In the genomic region with DNA sequence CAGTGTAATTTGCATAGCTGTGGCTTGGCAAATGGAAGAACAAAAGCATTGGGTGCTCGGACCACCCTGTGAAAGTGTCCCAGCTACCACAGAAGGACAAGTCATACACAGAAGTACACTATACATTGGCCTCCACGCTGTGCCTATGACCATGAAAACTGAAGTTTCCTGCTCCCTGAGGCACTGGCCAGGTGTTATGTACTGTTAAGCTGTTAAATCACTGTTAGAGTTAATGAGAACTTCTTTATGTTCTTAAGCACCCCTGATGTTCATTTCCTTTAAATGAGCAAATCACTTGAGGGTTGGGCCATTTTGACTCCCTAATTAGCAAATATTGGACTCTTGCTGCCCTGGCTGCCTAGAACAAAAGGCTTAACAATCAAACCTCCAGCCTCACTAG, we compare ENCODE assay signal across 15 mouse cellular contexts.
"Had no signal": no experiment of that assay in that cellular context is flagged by ENCODE, and none has a peak within 500 bp of the region (broad histone marks: within the 10 kb centered on the region; RNA-seq: fewer than 3 reads in every experiment).

No protein-coding gene starts in this region.

- DNase-seq: lung, adult 18-20 months; lung, embryonic 14.5 days; lung, postnatal 14 days; right cerebral cortex, postnatal 14 days; thymus, adult 2 months; thymus, postnatal 25 days; thymus, postnatal 4 days had no signal

- H3K9ac ChIP-seq: lung, embryonic 14.5 days; midbrain, embryonic 13.5 days; midbrain, embryonic 15.5 days; neural tube, embryonic 13.5 days; stomach, embryonic 15.5 days had no signal

- H3K27ac ChIP-seq: macrophage; midbrain, embryonic 13.5 days; midbrain, embryonic 15.5 days; neural tube, embryonic 13.5 days; stomach, embryonic 15.5 days; stomach, postnatal 0 days had no signal

- ATAC-seq: midbrain, embryonic 13.5 days; midbrain, embryonic 15.5 days had no signal

- H3K36me3 ChIP-seq: midbrain, embryonic 13.5 days; midbrain, embryonic 15.5 days; neural tube, embryonic 13.5 days; stomach, embryonic 15.5 days had no signal

- H3K27me3 ChIP-seq: megakaryocyte, embryonic 14.5 days; midbrain, embryonic 13.5 days; midbrain, embryonic 15.5 days; neural tube, embryonic 13.5 days; stomach, embryonic 15.5 days had no signal

- H3K4me1 ChIP-seq: megakaryocyte, embryonic 14.5 days; midbrain, embryonic 13.5 days; midbrain, embryonic 15.5 days; stomach, embryonic 15.5 days had no signal

- H3K4me3 ChIP-seq: megakaryocyte, embryonic 14.5 days; midbrain, embryonic 13.5 days; midbrain, embryonic 15.5 days; neural tube, embryonic 13.5 days; stomach, embryonic 15.5 days had no signal

- H3K9me3 ChIP-seq: midbrain, embryonic 13.5 days; midbrain, embryonic 15.5 days; neural tube, embryonic 13.5 days; stomach, embryonic 15.5 days had no signal

- H3K4me2 ChIP-seq: lung, embryonic 14.5 days; midbrain, embryonic 11.5 days; midbrain, embryonic 13.5 days; midbrain, embryonic 15.5 days; neural tube, embryonic 13.5 days; stomach, embryonic 15.5 days had no signal
